27 mouse cellular contexts compared by ENCODE assay signal in the genomic region with DNA sequence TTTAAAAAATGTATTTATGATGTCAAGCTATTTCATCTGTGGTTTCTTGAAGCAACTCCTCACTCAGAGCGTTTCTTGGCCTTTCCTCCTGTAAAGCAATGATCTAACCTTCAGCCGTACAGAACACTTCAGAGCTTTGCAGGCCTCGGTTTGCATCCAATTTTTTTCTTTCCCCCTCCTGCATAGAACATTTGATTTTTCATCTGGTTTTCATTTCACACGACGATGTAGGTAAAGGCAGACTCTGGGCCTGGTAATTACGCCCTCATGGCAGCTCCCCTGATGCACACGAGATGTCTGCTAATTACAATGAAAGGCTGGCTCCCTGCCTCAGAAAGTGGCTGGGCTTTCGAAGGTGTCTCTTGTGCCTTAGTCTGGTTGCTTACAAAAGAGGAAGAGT.
DNase-seq lines count a peak whose midpoint lies in the region; ATAC-seq lines count a peak whose summit lies in the region.
"Had no signal": no experiment of that assay in that cellular context is flagged by ENCODE, and none has a peak within 500 bp of the region (broad histone marks: within the 10 kb centered on the region; RNA-seq: fewer than 3 reads in every experiment).

No protein-coding gene starts in this region.

- H3K36me3 ChIP-seq in embryonic facial prominence, embryonic 10.5 days (replicated peaks), result peaks cover 7% of the 10 kb centered on the region; the same call in 1 of the 2 replicates
- H3K36me3 ChIP-seq in embryonic facial prominence, embryonic 13.5 days, result no peaks in the 10 kb centered on the region
- no peaks in the 10 kb centered on the region for H3K36me3 ChIP-seq in limb, embryonic 10.5 days
- no peaks in the 10 kb centered on the region for H3K36me3 ChIP-seq in limb, embryonic 15.5 days
- H3K36me3 ChIP-seq: forebrain, embryonic 12.5 days; heart, embryonic 10.5 days; heart, embryonic 15.5 days; hindbrain, embryonic 12.5 days; kidney, embryonic 15.5 days; liver, embryonic 12.5 days; midbrain, embryonic 12.5 days; neural tube, embryonic 13.5 days had no signal

- H3K9me3 ChIP-seq in embryonic facial prominence, embryonic 10.5 days, result no peaks in the 10 kb centered on the region
- H3K9me3 ChIP-seq in embryonic facial prominence, embryonic 13.5 days, result no peaks in the 10 kb centered on the region
- H3K9me3 ChIP-seq in limb, embryonic 10.5 days (replicated peaks), result no peaks in the 10 kb centered on the region
- no peaks in the 10 kb centered on the region for H3K9me3 ChIP-seq in limb, embryonic 15.5 days
- H3K9me3 ChIP-seq: forebrain, embryonic 12.5 days; heart, embryonic 10.5 days; heart, embryonic 15.5 days; hindbrain, embryonic 12.5 days; kidney, embryonic 15.5 days; liver, embryonic 12.5 days; midbrain, embryonic 12.5 days; neural tube, embryonic 13.5 days had no signal

- no peaks in the 10 kb centered on the region for H3K27me3 ChIP-seq in embryonic facial prominence, embryonic 10.5 days (replicated peaks; ENCODE audit: low read depth, poor library complexity, severe bottlenecking)
- no peaks in the 10 kb centered on the region for H3K27me3 ChIP-seq in embryonic facial prominence, embryonic 13.5 days
- H3K27me3 ChIP-seq in limb, embryonic 10.5 days (ENCODE audit: low read depth, poor library complexity, severe bottlenecking), result no peaks in the 10 kb centered on the region
- H3K27me3 ChIP-seq in limb, embryonic 15.5 days, result no peaks in the 10 kb centered on the region
- H3K27me3 ChIP-seq: heart, embryonic 15.5 days; hindbrain, embryonic 12.5 days; kidney, embryonic 15.5 days; liver, embryonic 12.5 days; midbrain, embryonic 12.5 days; neural tube, embryonic 13.5 days had no signal

- peak overlapping the region; percentile 28; the same call in 1 of the 2 replicates for H3K4me2 ChIP-seq in embryonic facial prominence, embryonic 13.5 days
- no peak overlapping the region for H3K4me2 ChIP-seq in limb, embryonic 15.5 days
- H3K4me2 ChIP-seq: forebrain, embryonic 12.5 days; heart, embryonic 15.5 days; hindbrain, embryonic 12.5 days; kidney, embryonic 15.5 days; liver, embryonic 12.5 days; midbrain, embryonic 12.5 days; neural tube, embryonic 13.5 days had no signal

- peaks cover 63% of the 10 kb centered on the region for H3K4me1 ChIP-seq in embryonic facial prominence, embryonic 10.5 days
- peaks cover 59% of the 10 kb centered on the region for H3K4me1 ChIP-seq in embryonic facial prominence, embryonic 13.5 days
- peaks cover 66% of the 10 kb centered on the region for H3K4me1 ChIP-seq in limb, embryonic 10.5 days
- peaks cover 50% of the 10 kb centered on the region for H3K4me1 ChIP-seq in limb, embryonic 15.5 days
- H3K4me1 ChIP-seq: liver, embryonic 12.5 days had no signal

- no peak overlapping the region for H3K9ac ChIP-seq in embryonic facial prominence, embryonic 13.5 days
- H3K9ac ChIP-seq in limb, embryonic 15.5 days, result no peak overlapping the region
- H3K9ac ChIP-seq: forebrain, embryonic 12.5 days; forebrain, postnatal 0 days; heart, embryonic 15.5 days; hindbrain, embryonic 12.5 days; kidney, embryonic 15.5 days; liver, embryonic 12.5 days; liver, postnatal 0 days; midbrain, embryonic 12.5 days; neural tube, embryonic 13.5 days had no signal

- H3K27ac ChIP-seq in embryonic facial prominence, embryonic 10.5 days (replicated peaks), result 0 out of 2 replicates have a peak overlapping the region, but pooled peaks have one; percentile 54
- H3K27ac ChIP-seq in embryonic facial prominence, embryonic 13.5 days, result peak overlapping the region; percentile 86
- H3K27ac ChIP-seq in limb, embryonic 10.5 days, result peak overlapping the region; percentile 70
- H3K27ac ChIP-seq in limb, embryonic 15.5 days, result peak overlapping the region; percentile 72
- H3K27ac ChIP-seq: forebrain, embryonic 12.5 days; heart, embryonic 10.5 days; heart, embryonic 15.5 days; hindbrain, embryonic 12.5 days; kidney, embryonic 15.5 days; layer of hippocampus, adult 2 months; left cerebral cortex, adult 2 months; liver, embryonic 12.5 days; midbrain, embryonic 12.5 days; neural tube, embryonic 13.5 days had no signal

- peak; percentile 59 for DNase-seq in embryonic facial prominence, embryonic 10.5 days (ENCODE audit: low spot score)
- DNase-seq in limb, embryonic 10.5 days (ENCODE audit: low spot score), result peak; percentile 47
- DNase-seq in MN1 (ENCODE audit: low spot score), result no peak
- no peak for DNase-seq in spleen, postnatal 10 days (ENCODE audit: low spot score in 2 of 2)
- DNase-seq: adrenal gland, postnatal 14 days; B cell, adult 2 months; cerebellum, adult 18-20 months; cerebellum, postnatal 10 days; forebrain, postnatal 0 days; gastrocnemius, postnatal 14 days; kidney, adult 11 months; kidney, postnatal 25 days; liver, postnatal 0 days; lung, postnatal 36 days had no signal

- ATAC-seq in embryonic facial prominence, embryonic 13.5 days (ENCODE audit: insufficient number of reproducible peaks, insufficient read depth, low FRiP score, low TSS enrichment, low read depth), result no peak; the same call in 1 of the 2 replicates
- 0 out of 2 replicates have a peak, but pooled peaks have one; percentile 51 for ATAC-seq in limb, embryonic 15.5 days (ENCODE audit: insufficient number of reproducible peaks, low FRiP score, low TSS enrichment, low read depth)
- ATAC-seq in monocyte, adult 5-6 weeks (replicated peaks; ENCODE audit: insufficient number of reproducible peaks, low FRiP score, low TSS enrichment, poor library complexity, severe bottlenecking), result no peak
- ATAC-seq: forebrain, postnatal 0 days; liver, embryonic 12.5 days; liver, postnatal 0 days had no signal

- WGBS in embryonic facial prominence, embryonic 10.5 days, result 37% methylated on average over 8 of the region's 8 CpGs
- WGBS in embryonic facial prominence, embryonic 13.5 days, result 16% methylated on average over 8 of the region's 8 CpGs
- 24% methylated on average over 8 of the region's 8 CpGs for WGBS in limb, embryonic 10.5 days
- WGBS in limb, embryonic 15.5 days, result 23% methylated on average over 8 of the region's 8 CpGs

- H3K4me3 ChIP-seq in embryonic facial prominence, embryonic 10.5 days, result no peak overlapping the region
- H3K4me3 ChIP-seq in embryonic facial prominence, embryonic 13.5 days, result no peak overlapping the region
- H3K4me3 ChIP-seq in limb, embryonic 10.5 days, result no peak overlapping the region
- no peak overlapping the region for H3K4me3 ChIP-seq in limb, embryonic 15.5 days
- H3K4me3 ChIP-seq: forebrain, embryonic 12.5 days; heart, embryonic 10.5 days; heart, embryonic 15.5 days; hindbrain, embryonic 12.5 days; kidney, embryonic 15.5 days; layer of hippocampus, adult 2 months; left cerebral cortex, adult 2 months; liver, embryonic 12.5 days; midbrain, embryonic 12.5 days; neural tube, embryonic 13.5 days had no signal

Comparison
In these comparisons a context has a peak if more than half of its experiments do, and no peak if none do; other contexts are left out.
1. DNase-seq: peak in embryonic facial prominence, embryonic 10.5 days (single experiment) and limb, embryonic 10.5 days (single experiment); none in MN1 (single experiment) and spleen, postnatal 10 days (0 of 2).
2. Peak in every context shown above with its lines, with median percentiles within 50 percentile points of each other: H3K27ac ChIP-seq.